Mouse (Mus musculus): ENCODE data around the gene Trim75.

Trim75 gene

DNA sequence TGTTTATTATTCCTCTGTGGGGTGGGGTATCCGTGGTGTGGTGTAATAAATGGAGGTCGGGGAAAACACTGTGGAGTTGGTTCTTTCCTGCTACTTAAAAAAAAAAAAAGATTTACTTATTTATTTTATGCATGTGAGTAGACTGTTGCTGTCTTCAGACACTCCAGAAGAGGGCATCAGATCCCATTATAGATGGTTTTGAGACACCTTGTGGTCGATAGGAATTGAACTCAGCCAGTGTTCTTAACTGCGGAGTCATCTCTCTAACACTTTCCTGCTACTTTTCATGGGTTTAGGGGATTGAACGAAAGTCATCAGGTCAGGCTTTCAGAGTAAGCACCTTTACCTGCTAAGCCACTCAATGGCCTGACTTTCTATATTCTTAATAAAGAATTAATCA is 42.8 kb downstream of the Trim75 start:
- DNase-seq (ENCODE audit: low spot score in 2 of 2): no peak

DNA sequence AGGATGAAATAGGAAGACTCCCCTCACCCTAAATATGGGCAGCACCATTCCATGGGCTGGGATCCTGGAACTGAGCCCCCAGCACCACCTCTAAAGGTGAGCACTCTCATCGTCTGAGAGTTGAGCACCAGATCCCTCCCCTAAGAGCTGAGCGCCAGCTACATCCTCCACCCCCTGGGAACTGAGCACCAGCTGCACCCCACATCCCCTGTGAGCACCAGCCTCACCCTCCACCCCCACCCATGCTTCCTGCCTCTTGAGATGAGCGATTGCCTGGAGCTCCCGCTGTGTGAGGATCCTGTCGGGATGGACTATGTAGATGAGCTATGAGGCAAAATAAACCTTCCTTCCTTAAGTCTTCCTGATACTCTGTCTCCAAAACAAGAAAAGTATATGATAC is 44.7 kb downstream of the Trim75 start:
- DNase-seq (ENCODE audit: low spot score in 2 of 2): no peak

DNA sequence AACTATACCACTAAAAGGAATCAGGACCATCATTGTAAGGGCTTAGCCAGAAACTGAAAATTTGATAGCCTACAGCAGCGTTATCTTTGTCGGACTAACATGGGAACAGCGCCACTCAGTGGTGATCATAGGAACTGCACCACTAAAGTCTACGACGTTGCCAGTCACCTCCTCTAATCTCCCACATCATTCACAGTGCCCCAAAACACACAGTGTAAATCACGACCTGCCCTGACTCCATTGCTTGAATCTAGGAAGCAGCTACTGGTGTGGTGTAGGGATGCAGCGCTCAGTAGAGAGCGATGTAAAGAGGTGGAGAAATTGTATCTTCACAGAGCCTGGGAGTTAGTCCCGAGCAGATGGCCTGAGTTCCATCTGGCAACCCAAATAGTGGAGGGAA is 46.1 kb downstream of the Trim75 start:
- DNase-seq (ENCODE audit: low spot score in 2 of 2): peak; percentile 84 to 90

DNA sequence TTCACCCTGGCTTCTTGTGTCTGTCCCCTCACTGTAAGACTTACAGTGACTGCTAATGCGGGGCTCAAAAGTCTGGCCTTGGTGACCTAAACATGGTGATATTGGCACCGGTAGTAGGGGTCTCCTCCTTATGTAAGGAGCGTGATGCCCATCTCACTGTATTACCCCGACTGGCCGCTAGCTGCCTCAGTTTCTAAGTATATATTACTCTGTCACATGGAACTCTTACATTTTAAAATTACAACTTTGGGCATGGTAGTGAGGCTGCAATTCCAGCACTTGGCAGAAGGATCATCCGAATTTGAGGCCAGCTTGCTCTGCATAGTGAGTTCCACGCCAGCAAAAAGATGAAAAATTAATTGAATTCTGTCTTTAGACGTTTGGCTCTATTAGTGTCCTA is 46.6 kb downstream of the Trim75 start:
- DNase-seq (ENCODE audit: low spot score in 2 of 2): no peak

DNA sequence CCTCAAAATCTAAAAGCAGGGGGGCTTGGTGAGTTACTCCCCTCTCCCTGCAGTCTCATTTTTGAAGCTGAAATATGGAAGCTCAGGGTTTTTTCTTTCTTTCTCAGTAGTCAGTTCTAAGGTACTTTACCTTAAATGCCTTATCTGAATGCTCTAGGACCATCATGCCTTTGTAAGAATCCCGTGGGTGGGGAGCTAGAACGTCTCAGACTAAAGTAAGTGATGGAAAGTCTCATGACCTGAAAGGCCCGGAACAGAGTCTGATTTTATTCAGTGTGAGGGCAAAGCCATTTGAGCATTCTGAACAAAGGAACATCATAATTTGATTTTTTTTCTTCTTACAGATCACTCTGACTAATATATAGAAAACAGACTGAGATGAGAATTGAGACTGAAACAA is 52.6 kb downstream of the Trim75 start:
- DNase-seq (ENCODE audit: low spot score in 2 of 2): no peak

Data from right cerebral cortex, postnatal 10 days (tissue).